Mouse (Mus musculus) splenic B cell, adult 2 months (primary cell): ENCODE results near the gene Rft1.
A peak's percentile ranks its signal among the peaks of the same experiment; 100 is the strongest.

Experiments used
- DNase-seq: peaks from one replicate; pipeline ENCODE4 v3.0.0-alpha.2; 2011; ENCODE audit warnings: low read depth, low spot score
- H3K27me3 ChIP-seq: 2 replicates; pipeline ENCODE4 v1.6.1; 2012; ENCODE audit warnings: mild to moderate bottlenecking, low read length, moderate library complexity, mixed read lengths; ENCODE audit not compliant: control insufficient read depth, poor library complexity, insufficient read depth, severe bottlenecking
- H3K36me3 ChIP-seq: 2 replicates; pipeline ENCODE4 v1.6.1; 2012; ENCODE audit warnings: mild to moderate bottlenecking, low read length, moderate library complexity, mixed read lengths; ENCODE audit not compliant: control insufficient read depth, poor library complexity, insufficient read depth, severe bottlenecking

Rft1 gene

GRCm38 (mm10) chr14:30625131-30625807 lies 28.9 kb upstream of the Rft1 start:
- no peaks in the 10 kb centered on the region; the same call in 1 of the 2 replicates for H3K36me3 ChIP-seq
- peak; percentile 35 for DNase-seq
- H3K27me3 ChIP-seq, result no peaks in the 10 kb centered on the region

GRCm38 (mm10) chr14:30625856-30626726 lies 28.1 kb upstream of the Rft1 start, which contains the start of gene Prkcd:
TSS of gene Prkcd (minus strand) at chr14:30626210.
- Histone ChIP-seq H3K27me3 (no peaks in the 10 kb centered on the region), H3K36me3 (no peaks in the 10 kb centered on the region; the same call in 1 of the 2 replicates)
- peak; percentile 91 for DNase-seq

- Histone ChIP-seq H3K36me3 (no peaks in the 10 kb centered on the region), H3K27me3 (no peaks in the 10 kb centered on the region)
- DNase-seq, result peak; percentile 46
Measured at GRCm38 (mm10) chr14:30626756-30627742, 27.1 kb upstream of the Rft1 start.

- no peaks in the 10 kb centered on the region for H3K27me3 ChIP-seq
- no peaks in the 10 kb centered on the region for H3K36me3 ChIP-seq
- DNase-seq, result no peak
Measured at GRCm38 (mm10) chr14:30628235-30628634, 25.9 kb upstream of the Rft1 start.

- no peaks in the 10 kb centered on the region for H3K36me3 ChIP-seq
- DNase-seq, result no peak
- H3K27me3 ChIP-seq, result no peaks in the 10 kb centered on the region
Measured at GRCm38 (mm10) chr14:30629839-30630238, 24.3 kb upstream of the Rft1 start.

- Histone ChIP-seq H3K36me3 (no peaks in the 10 kb centered on the region), H3K27me3 (no peaks in the 10 kb centered on the region)
- peak; percentile 57 for DNase-seq
Measured at GRCm38 (mm10) chr14:30630811-30631576, 23.2 kb upstream of the Rft1 start.

GRCm38 (mm10) chr14:30631834-30632233 lies 22.3 kb upstream of the Rft1 start:
- no peak for DNase-seq
- H3K36me3 ChIP-seq, result no peaks in the 10 kb centered on the region

GRCm38 (mm10) chr14:30633708-30634107 lies 20.5 kb upstream of the Rft1 start:
- no peaks in the 10 kb centered on the region for H3K27me3 ChIP-seq
- no peak for DNase-seq
- H3K36me3 ChIP-seq, result no peaks in the 10 kb centered on the region

More at GRCm38 (mm10) chr14:30631834-30632233, 22.3 kb upstream of the Rft1 start:
- no peaks in the 10 kb centered on the region for H3K27me3 ChIP-seq

- DNase-seq, result no peak
- no peaks in the 10 kb centered on the region for H3K36me3 ChIP-seq
Measured at GRCm38 (mm10) chr14:30634418-30634817, 19.7 kb upstream of the Rft1 start.

GRCm38 (mm10) chr14:30635219-30635910 lies 18.8 kb upstream of the Rft1 start:
- Histone ChIP-seq H3K27me3 (no peaks in the 10 kb centered on the region), H3K36me3 (no peaks in the 10 kb centered on the region)
- peak; percentile 75 for DNase-seq

More at GRCm38 (mm10) chr14:30634418-30634817, 19.7 kb upstream of the Rft1 start:
- H3K27me3 ChIP-seq, result no peaks in the 10 kb centered on the region

GRCm38 (mm10) chr14:30636499-30636898 lies 17.7 kb upstream of the Rft1 start:
- Histone ChIP-seq H3K27me3 (no peaks in the 10 kb centered on the region), H3K36me3 (no peaks in the 10 kb centered on the region)
- no peak for DNase-seq

- DNase-seq, result no peak
- no peaks in the 10 kb centered on the region for H3K27me3 ChIP-seq
Measured at GRCm38 (mm10) chr14:30637087-30637486, 17.1 kb upstream of the Rft1 start.

GRCm38 (mm10) chr14:30638009-30638408 lies 16.2 kb upstream of the Rft1 start:
- DNase-seq, result no peak
- H3K27me3 ChIP-seq, result no peaks in the 10 kb centered on the region
- H3K36me3 ChIP-seq, result no peaks in the 10 kb centered on the region

More at GRCm38 (mm10) chr14:30637087-30637486, 17.1 kb upstream of the Rft1 start:
- H3K36me3 ChIP-seq, result no peaks in the 10 kb centered on the region
